23 mouse cellular contexts compared by ENCODE assay signal in the genomic region with DNA sequence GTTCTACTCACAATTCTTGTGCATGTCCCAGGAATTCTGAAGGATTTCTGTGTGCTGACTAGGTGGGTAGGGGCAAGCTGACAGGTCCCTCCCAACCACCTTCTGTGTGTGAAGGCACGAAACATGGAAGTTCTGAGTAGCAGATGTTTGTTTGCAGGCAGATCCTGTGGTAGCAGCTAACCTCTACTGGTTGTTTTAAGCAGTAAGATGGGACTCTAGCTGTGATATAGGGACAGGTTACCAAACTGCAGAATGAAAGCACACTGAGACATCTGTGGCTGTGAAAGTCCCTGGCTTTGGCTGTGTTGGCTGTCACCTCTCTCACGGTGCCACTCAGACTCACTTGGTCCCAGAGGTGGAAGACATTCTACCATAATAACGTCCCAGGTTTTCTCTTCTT. TPM values are rescaled to one million over a fixed set of nuclear protein-coding genes. Genes with fewer than 3 reads are reported as not detected.
A peak's percentile ranks its signal among the peaks of the same experiment; 100 is the strongest.
DNase-seq lines count a peak whose midpoint lies in the region; ATAC-seq and TF ChIP-seq lines count a peak whose summit lies in the region.
"Had no signal": no experiment of that assay in that cellular context is flagged by ENCODE, and none has a peak within 500 bp of the region (broad histone marks: within the 10 kb centered on the region; RNA-seq: fewer than 3 reads in every experiment).

No protein-coding gene starts in this region.

- no peaks in the 10 kb centered on the region for H3K36me3 ChIP-seq in spleen, adult 2 months (ENCODE audit: control insufficient read depth, insufficient read depth, low read length)
- H3K36me3 ChIP-seq in kidney, embryonic 16.5 days (ENCODE audit: insufficient read depth, low read length), result no peaks in the 10 kb centered on the region
- H3K36me3 ChIP-seq: embryonic facial prominence, embryonic 12.5 days; intestine, embryonic 15.5 days; limb, embryonic 12.5 days; lung, embryonic 15.5 days; midbrain, embryonic 15.5 days; neural tube, embryonic 15.5 days had no signal

- no peaks in the 10 kb centered on the region for H3K27me3 ChIP-seq in spleen, adult 2 months (ENCODE audit: control insufficient read depth, insufficient read depth, low read length)
- H3K27me3 ChIP-seq in kidney, embryonic 16.5 days (ENCODE audit: insufficient read depth, low read length), result no peaks in the 10 kb centered on the region
- H3K27me3 ChIP-seq: embryonic facial prominence, embryonic 12.5 days; intestine, embryonic 15.5 days; limb, embryonic 12.5 days; lung, embryonic 15.5 days; midbrain, embryonic 15.5 days; neural tube, embryonic 15.5 days had no signal

- ATAC-seq in kidney, embryonic 16.5 days (ENCODE audit: low FRiP score, low TSS enrichment), result no peak
- ATAC-seq: forebrain, postnatal 0 days; intestine, embryonic 15.5 days; midbrain, embryonic 15.5 days had no signal

- TF ChIP-seq CTCF in spleen, adult 2 months (IDR thresholded peaks at IDR 0.05; ENCODE audit: extremely low read depth, insufficient read depth, insufficient read length, insufficient replicate concordance), result no peak

- no peak overlapping the region for H3K4me3 ChIP-seq in spleen, adult 2 months (ENCODE audit: extremely low read depth, insufficient read depth, insufficient read length)
- H3K4me3 ChIP-seq in kidney, embryonic 16.5 days (ENCODE audit: low read length), result no peak overlapping the region
- H3K4me3 ChIP-seq: embryonic facial prominence, embryonic 12.5 days; intestine, embryonic 15.5 days; layer of hippocampus, adult 2 months; limb, embryonic 12.5 days; lung, embryonic 15.5 days; midbrain, embryonic 15.5 days; neural tube, embryonic 15.5 days had no signal

- H3K27ac ChIP-seq in spleen, adult 2 months (ENCODE audit: insufficient read depth, low read length), result peak overlapping the region; percentile 90
- H3K27ac ChIP-seq in kidney, embryonic 16.5 days (ENCODE audit: low read length), result no peak overlapping the region; the same call in 1 of the 2 replicates
- H3K27ac ChIP-seq: embryonic facial prominence, embryonic 12.5 days; hindbrain, embryonic 14.5 days; intestine, embryonic 15.5 days; layer of hippocampus, adult 2 months; limb, embryonic 12.5 days; liver, embryonic 14.5 days; lung, embryonic 15.5 days; midbrain, embryonic 15.5 days; neural tube, embryonic 15.5 days had no signal

- 34% methylated on average over 3 of the region's 3 CpGs for WGBS in spleen, adult 2 months
- 67% methylated on average over 3 of the region's 3 CpGs for WGBS in kidney, embryonic 16.5 days

- no peaks in the 10 kb centered on the region for H3K9me3 ChIP-seq in kidney, embryonic 16.5 days (ENCODE audit: low read length)
- H3K9me3 ChIP-seq: intestine, embryonic 15.5 days; limb, embryonic 12.5 days; lung, embryonic 15.5 days; midbrain, embryonic 15.5 days; neural tube, embryonic 15.5 days had no signal

- TF ChIP-seq POLR2A in spleen, adult 2 months (IDR thresholded peaks at IDR 0.05; ENCODE audit: low read depth, low read length), result no peak

- H3K9ac ChIP-seq in kidney, embryonic 16.5 days (replicated peaks; ENCODE audit: low read length), result no peak overlapping the region
- H3K9ac ChIP-seq: embryonic facial prominence, embryonic 12.5 days; forebrain, postnatal 0 days; hindbrain, embryonic 14.5 days; intestine, embryonic 15.5 days; limb, embryonic 12.5 days; liver, embryonic 14.5 days; lung, embryonic 15.5 days; midbrain, embryonic 15.5 days; neural tube, embryonic 15.5 days had no signal

- H3K4me2 ChIP-seq in kidney, embryonic 16.5 days (replicated peaks; ENCODE audit: low read depth, low read length), result no peak overlapping the region
- H3K4me2 ChIP-seq: embryonic facial prominence, embryonic 12.5 days; hindbrain, embryonic 14.5 days; intestine, embryonic 15.5 days; limb, embryonic 12.5 days; lung, embryonic 15.5 days; midbrain, embryonic 15.5 days; neural tube, embryonic 15.5 days had no signal

- DNase-seq in spleen, adult 2 months (ENCODE audit: low read depth in 1 of 2, low spot score in 2 of 2), result no peak
- DNase-seq in spleen, postnatal 36 days (ENCODE audit: low spot score in 2 of 2), result no peak
- DNase-seq in T-cell, adult 2 months (ENCODE audit: low spot score), result peak; percentile 76
- DNase-seq in natural killer cell, adult 2 months (ENCODE audit: low spot score in 2 of 2), result peak; percentile 61 to 79
- peak; percentile 59 for DNase-seq in thymus, postnatal 4 days
- DNase-seq in adrenal gland, postnatal 36 days, result no peak
- DNase-seq in urinary bladder, postnatal 25 days (ENCODE audit: low spot score), result no peak
- DNase-seq: cerebellum, adult 11 months; cerebellum, postnatal 14 days; forebrain, postnatal 0 days; heart, postnatal 36 days; kidney, adult 8-10 months; kidney, postnatal 14 days had no signal

- peaks cover 26% of the 10 kb centered on the region for H3K4me1 ChIP-seq in spleen, adult 2 months (ENCODE audit: control insufficient read depth, insufficient read depth, insufficient read length)
- 0 out of 2 replicates have a peak, but pooled peaks cover 11% of the 10 kb centered on the region for H3K4me1 ChIP-seq in kidney, embryonic 16.5 days (ENCODE audit: insufficient read depth, low read length)
- H3K4me1 ChIP-seq: embryonic facial prominence, embryonic 12.5 days; lung, embryonic 15.5 days; midbrain, embryonic 15.5 days; neural tube, embryonic 15.5 days had no signal

RNA-seq across cellular contexts. Expression of gene Gramd1a, which starts 5.5 kb away (rescaled TPM):
- polyA plus RNA-seq in spleen, adult 2 months (2012; rRNA removed), result 325 and 338 TPM in 2 replicates
- total RNA-seq in adrenal gland, postnatal 36 days (2021), result 10 to 100 TPM; 36.7 to 59.1 TPM
- 73.3 and 73.4 TPM in 2 replicates for polyA plus RNA-seq in kidney, embryonic 16.5 days (2015; fragmentation: Nextera tagmentation; extraction: Ambion mirVana)

RNA-seq across cellular contexts. Expression of gene Scn1b, which starts 34.4 kb away (rescaled TPM):
- polyA plus RNA-seq in spleen, adult 2 months (2012; rRNA removed), result 41.6 and 48.4 TPM in 2 replicates
- total RNA-seq in adrenal gland, postnatal 36 days (2021), result 10 to 100 TPM; 16.5 to 16.7 TPM
- 1.4 and 1.8 TPM in 2 replicates for polyA plus RNA-seq in kidney, embryonic 16.5 days (2015; fragmentation: Nextera tagmentation; extraction: Ambion mirVana)

RNA-seq across cellular contexts. Expression of gene Hpn, which starts 46.2 kb away (rescaled TPM):
- 22.1 and 26.8 TPM in 2 replicates for polyA plus RNA-seq in spleen, adult 2 months (2012; rRNA removed)
- total RNA-seq in adrenal gland, postnatal 36 days (2021), result under 1 TPM; 0.66 to 0.93 TPM
- polyA plus RNA-seq in kidney, embryonic 16.5 days (2015; fragmentation: Nextera tagmentation; extraction: Ambion mirVana), result 72.9 and 77.0 TPM in 2 replicates

Comparison
In these comparisons a context has a peak if more than half of its experiments do, and no peak if none do; other contexts are left out.
1. DNase-seq: peak in T-cell, adult 2 months (single experiment), natural killer cell, adult 2 months (2 of 2) and thymus, postnatal 4 days (single experiment); none in spleen, adult 2 months (0 of 2), spleen, postnatal 36 days (0 of 2), adrenal gland, postnatal 36 days (0 of 2) and urinary bladder, postnatal 25 days (single experiment).
2. RNA of gene Scn1b, which starts 34.4 kb away (polyA plus RNA-seq): 41.6 to 48.4 TPM in spleen, adult 2 months; 1.4 to 1.8 TPM in kidney, embryonic 16.5 days; every median in the first group is over 10 times any median in the second.